Mouse (Mus musculus) fibroblast of lung, adult 2 months (primary cell): ENCODE measurements around the gene U2af2.
"Not testable (repeated sequence)": the region's sequence is repeated elsewhere in the genome, so short reads cannot be mapped to it uniquely, and the experiment has no call there.

Source experiments
- DNase-seq: peaks from one replicate; pipeline ENCODE4 v3.0.0-alpha.2; 2011; ENCODE audit warnings: low read depth

The U2af2 gene

DNA sequence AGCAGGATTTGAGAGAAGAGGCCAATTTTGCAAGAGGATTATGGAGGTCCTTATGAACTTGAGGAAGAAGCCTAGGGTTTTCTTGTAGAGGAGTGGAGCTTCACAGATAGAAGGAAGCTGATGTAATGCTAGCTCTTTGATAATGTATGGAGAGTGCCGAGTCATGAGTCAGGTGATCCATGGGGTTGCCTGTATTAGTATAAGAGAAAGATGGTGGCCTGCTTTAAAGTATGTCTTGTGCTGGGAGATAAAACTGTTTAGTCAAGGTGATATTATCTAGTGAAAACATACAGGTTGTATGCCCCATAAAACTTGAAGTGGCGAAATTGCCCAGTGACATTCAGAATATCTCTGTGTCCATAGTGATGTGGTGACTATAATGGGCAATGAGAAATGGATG lies 15.0 kb downstream of the U2af2 start:
- DNase-seq = no peak

DNA sequence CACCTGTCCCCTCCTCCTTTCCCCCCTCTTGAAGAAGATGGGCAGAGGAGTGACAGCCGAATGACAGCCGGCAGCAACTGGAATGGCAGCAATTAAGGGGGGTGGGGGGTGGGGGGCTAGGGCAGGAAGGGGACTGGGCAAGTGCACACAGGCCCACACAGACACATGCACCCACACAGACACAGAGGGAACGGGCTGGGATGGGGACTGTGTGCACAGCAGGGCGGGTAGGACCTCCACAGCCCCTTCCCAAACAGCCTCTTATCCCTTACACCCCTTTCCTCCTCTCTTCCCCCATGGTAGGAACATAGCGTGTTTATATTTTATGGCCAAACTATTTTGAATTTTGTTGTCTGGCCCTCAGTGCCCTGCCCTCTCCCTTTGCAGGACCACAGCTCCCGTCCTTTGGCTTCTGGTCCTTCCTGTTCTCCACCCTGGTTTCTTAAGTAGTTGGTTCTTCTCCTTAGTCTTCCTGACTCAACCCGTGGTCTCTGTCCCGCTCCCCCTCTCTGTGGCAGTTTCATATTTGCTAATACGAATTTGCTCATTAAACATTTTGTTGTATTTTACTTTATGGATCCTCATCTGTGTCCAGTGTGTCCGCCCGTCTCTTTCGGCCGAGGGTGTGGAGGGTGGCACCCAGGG lies 17.5 kb downstream of the U2af2 start:
- not testable (repeated sequence) for DNase-seq

DNA sequence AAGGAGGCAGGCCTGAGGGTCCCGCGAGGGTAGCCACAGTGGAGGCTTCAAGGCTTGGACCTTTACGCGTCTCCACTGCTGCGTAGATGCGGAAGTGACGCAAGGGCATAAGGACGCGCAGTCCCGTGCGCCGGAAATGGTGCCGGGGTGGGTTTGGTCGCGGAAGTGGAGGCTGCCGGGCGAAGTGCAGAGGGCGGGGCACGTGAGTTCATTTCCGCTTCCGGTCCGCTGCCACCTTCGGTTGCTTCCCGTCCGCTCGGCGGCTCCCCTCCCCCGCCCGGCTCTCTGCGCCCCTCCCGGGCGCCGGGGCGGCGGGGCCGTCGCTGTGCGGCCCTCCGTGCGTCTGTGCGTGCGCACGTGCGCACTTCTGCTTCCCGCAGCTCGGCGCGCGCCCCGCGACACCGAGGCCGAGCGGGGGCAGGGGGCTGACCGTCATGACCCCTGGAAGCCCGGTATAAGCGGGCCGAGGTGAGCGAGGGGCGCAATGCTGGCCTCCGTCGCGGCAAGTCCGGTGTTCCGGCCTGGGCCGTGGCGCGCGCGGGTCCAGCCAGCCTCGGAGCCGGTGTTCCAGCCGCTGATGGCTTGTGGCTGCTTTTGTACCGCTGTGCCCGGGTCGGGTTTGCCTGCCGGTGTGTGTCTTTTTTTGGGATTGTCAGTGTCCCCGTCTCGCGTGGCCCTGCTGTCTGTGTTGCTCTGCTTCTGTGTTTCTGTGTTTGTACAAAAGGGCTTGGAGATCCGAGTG lies 18.2 kb downstream of the U2af2 start, which contains the start of gene Epn1:
Gene Epn1 (plus strand): TSS at position 226 of the 742 bp plus-strand sequence.
- DNase-seq = peak; percentile 86

DNA sequence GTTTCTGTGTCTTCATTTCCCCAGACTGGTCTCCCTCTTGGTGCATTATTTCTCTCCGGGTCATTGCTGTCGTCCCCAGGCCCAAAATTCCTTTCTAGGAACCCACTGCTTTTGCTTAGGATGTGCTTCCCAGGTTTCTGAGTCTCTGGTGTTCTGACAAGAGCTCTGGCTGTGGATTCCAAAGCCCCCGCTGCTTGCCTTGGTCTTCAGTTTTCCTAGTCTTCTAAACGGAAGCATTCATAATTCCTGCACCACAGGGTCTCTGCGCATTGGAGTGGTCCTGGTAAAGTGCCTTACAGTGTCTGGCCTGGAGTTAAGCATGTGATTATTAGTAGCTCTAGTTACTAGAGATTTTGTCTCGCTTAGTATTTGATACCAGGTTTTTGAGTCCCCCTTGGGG lies 18.9 kb downstream of the U2af2 start:
- no peak for DNase-seq

DNA sequence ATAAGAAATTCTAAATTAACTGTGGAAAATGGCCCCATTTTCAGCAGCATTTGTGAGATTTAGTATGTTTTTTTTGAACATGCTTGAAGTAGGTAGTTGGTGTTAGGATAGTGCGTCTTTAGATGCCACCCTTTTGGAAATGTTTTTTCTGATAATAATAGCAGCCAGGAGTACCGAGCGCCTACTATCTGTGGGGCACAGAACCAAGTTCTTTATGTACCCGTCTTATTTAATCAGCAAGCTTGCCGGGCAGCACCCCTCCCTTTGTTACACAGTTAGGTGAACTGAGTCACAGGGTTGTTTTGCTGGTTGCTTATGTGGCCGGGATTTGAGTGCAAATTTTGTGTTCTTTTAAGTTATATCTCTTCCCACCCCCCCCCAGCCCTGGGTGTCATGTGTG lies 19.3 kb downstream of the U2af2 start:
- no peak for DNase-seq

DNA sequence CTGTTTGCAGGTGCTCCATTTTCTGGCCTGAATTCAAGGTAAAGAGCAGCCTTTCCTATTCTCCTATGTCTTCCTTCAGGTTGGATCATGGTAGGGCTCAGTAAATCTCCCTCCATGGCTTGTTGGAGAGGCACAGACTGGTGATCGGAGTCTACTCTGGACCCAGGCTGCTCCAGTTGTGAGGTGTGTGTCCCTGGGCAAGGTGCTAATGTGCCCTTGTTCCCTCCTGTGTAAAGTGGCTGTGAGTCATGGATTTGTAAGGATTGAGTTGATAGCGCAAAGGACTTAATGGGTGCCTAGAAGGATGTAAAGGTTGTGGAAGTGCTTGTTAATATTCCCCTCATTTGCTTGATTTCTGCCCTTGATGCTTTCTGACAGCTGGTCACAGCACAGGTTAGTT lies 20.0 kb downstream of the U2af2 start:
- no peak for DNase-seq

DNA sequence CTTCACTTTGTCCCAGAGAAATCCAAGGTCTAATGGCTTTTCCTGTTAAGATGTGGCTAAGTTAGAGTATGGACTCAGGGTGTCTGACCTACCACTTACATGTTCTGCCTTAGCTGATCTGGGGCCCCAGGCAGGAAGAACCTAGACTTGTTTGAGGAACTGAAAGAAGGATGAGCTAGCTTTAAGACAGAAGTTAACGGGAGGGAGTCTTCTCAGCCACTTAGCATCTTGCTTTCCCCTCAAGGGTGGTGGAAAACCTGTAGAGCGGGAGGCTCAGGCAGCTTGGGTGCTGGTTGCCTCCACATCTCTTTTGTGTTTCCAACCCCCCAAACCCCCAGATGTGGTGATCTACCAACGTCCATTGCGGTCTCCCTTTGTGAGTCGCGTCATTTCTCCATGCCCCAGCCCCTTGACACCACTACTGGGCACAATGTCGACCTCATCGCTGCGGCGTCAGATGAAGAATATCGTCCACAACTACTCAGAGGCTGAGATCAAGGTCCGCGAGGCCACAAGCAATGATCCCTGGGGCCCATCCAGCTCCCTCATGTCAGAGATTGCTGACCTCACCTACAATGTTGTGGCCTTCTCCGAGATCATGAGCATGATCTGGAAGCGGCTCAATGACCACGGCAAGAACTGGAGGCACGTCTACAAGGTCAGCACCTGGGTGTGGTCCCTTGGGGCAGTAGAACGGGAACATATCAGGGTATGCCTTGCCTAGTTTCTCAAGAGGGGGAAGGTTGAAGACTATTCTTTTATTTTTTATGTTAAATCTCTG lies 21.6 kb downstream of the U2af2 start:
- DNase-seq = no peak

DNA sequence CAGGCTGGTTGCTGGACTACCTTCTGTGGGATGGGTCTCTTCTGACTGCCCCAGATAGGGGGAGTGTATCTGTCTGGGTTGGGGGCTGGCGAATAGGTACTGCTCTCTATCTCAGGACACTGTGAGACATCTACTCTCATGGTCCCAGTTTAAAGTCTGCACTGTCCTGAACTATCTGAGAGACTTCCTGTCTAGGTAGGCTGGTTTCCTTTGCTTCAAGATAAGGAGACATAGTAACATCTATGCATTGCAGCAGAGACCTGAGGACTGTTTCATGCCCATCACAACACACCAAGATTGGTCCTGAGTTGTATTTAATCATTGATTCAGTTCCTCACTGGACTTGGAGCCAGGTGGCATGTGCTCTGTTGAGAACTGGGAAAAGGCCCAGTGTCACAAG lies 23.6 kb downstream of the U2af2 start:
- no peak for DNase-seq

DNA sequence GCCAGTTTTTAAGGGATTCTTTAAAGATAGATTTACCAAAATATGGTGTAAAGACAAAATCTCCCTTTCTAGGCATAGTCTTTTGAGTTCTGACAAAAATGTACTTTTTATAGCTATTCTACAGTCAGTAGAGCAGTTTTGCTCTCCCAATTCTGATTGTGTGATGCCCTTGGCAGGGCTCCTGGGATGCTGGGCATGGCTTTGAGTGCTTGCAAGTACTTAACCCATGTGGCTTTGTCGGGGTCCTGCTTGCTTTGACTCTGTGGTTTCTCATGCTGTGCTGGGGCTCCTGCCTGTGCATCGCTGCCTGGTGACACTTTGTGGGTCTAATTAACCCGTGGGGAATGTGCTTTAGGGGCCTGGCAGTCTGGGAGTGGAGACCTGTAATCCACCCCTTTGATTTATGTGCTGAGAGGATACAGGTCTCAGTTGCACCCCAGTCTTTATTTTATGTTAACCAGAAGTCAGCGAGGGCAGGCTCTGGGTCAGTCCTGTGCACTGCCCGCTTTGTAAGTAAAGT lies 25.0 kb downstream of the U2af2 start:
- DNase-seq = no peak

DNA sequence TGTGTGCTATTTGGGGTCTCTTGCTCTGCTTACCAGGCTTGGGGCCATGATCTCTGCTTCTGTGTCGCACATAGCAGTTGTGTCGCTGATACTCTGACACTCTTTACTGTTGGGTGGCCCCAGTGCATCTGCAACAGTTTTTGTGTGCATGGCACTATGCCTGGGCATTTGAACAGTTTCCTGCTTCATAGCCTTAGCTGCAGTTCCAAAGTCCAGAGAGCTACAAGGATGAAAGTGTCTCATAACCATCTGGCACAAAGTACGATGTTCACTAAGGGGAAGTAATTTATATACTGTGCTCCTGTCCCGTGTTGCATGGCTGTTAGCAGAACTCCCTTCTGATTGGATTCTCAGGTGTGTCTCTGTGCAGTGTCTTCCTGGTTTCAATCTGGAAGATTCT lies 25.9 kb downstream of the U2af2 start:
- DNase-seq = no peak

DNA sequence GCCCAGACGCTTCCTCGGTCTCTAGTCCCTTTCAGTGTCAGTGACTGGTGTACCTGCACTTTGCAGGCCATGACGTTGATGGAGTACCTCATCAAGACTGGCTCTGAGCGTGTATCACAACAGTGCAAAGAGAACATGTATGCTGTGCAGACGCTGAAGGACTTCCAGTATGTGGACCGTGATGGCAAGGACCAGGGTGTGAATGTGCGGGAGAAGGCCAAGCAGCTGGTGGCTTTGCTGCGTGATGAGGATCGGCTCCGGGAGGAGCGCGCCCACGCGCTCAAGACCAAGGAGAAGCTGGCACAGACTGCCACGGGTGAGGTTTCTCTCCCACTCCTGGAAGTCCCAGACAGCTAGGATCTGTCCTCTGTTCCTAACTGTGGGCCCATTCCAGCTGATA lies 27.9 kb downstream of the U2af2 start:
- DNase-seq = no peak

DNA sequence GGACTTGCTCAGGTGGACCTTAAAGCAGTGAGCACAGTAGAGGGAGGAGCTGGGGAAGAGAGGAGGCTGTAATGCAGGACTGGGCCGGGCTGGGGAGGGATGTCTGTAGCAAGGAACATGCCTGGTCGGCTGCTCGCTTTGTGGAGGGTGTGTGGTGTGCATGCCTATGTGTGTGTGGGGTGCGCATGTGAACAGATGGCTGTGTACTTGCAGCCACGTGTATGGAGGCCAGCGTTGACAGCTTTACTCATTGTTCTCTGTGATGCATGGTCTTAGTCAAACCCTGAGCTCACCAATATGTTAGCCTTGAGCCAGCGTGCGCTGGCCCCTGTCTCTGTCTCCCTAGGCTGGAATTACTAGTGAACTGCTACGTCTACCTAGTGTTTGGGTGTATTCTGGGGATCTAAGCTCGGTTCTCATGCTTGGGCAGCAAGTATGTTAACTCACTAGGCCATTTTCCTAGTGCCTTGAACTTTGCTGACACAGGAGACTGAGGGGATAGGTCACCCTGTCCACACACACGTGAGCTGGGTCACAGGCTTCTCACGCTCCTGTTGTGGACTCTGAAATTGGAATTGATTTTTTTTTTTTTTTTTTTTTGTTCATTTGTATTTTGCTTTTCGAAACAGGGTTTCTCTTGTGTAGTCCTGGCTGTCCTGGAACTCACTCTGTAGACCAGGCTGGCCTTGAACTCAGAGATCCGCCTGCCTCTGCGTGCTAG lies 29.2 kb downstream of the U2af2 start:
- DNase-seq = no peak

DNA sequence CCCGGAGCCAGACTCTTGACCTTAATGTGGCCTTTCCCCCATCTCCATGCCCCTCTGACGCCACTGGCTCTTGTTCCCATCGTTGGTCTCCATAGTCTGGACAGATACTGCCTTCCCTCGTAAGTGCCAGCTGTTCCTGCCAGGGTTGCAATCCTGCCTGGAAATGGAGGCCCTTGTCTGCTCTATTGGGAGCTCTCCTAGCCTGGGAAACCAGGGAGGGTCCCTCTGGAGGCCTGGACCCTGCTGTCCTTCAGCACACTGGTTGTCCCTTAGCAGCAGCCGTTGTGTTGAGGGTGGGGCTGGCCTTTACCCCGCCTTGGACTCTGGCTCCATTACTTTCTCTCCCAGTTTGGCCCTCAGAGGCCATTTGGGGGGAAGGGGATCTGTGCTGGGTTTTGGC lies 30.4 kb downstream of the U2af2 start:
- no peak for DNase-seq

DNA sequence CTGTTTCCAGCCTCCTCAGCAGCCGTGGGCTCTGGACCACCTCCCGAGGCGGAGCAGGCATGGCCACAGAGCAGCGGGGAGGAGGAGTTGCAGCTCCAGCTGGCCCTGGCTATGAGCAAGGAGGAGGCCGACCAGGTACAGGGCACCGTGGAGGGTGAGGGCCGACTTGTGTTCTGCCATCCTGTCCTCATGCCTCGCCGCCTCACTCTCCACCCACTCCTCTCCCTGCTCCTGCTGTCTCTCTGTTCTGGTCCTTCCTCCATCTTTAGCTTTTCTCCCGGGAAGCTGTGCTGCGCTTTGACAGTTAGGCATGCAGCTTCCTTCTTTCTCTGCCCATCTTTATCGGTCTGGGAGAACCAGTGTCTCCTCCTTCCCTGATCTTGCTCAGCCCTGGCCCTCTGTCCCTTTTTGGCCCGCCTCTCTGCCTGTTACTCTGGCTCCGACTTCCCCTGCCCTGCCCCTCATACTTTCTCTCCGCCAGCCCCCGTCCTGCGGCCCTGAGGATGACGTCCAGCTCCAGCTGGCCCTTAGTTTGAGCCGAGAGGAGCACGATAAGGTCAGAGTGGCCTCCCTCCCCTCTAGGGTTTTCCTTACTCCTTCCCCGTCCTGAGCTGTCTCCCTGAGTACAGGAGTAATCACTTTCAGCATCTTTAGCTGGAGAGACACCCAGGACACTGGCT lies 31.0 kb downstream of the U2af2 start:
- DNase-seq = no peak

DNA sequence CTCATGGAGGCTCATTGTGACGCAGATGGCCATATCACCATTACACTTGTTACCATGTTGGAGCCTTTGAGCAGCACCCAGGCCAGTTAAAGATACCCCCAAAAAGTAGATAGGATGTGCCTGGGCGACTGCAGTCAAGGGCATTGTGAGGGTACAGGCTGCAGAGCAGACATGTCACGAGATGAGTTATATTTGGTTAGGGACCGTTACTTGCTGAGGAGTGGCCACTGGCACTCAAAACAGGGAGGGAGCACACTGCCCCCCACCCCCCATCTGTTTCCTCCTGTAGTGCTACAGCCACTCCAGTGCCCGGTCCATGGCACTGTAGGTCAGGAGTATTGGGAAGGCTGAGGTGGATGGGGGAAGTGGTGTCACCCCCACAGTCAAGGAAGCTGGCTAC lies 36.8 kb downstream of the U2af2 start:
- DNase-seq = no peak

DNA sequence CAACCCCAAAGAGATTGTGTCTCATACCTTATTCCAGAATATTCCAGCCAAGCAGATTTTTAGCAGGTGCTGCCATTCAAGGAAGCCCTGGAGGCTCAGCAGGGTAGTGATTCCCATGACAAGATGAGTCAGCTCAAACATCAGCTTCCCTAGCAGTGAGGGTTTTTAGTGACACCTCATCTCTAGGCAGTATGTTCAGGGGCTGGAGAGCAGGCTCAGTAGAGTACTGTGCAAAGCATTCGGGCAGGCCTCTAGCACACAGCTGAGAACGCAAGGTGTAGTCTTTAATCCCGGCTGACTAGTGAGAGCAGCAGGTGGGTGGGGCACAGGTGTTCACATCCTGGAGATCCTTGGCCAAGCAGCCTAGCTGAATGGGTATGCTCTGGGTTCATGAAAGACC lies 37.9 kb downstream of the U2af2 start:
- DNase-seq = no peak

DNA sequence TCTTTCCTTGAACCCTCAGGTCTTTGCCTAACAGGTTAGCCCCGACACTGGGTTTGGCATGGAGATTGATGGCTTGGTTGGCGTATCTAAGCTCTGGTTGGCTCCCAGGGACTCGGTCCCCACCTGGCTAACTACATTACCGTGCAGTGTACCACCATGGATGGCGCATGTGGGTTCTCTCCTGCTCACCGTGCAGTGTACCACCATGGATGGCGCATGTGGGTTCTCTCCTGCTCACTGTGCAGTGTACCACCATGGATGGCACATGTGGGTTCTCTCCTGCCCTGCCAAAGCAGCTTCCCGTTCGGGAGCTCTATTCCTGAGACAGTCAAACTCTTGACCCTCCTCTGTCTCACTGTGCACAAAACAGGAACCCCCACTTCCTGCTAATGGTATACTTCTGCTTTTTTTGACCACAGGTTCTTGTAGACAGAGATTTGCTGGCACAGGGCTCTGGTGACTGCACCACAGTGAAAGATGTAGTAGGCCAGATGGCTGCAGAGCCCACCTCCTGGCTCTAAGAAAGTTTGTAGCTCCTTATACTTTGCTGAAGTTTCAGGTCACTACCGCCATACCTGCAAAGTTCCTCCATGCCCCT lies 39.2 kb downstream of the U2af2 start:
- DNase-seq = no peak

DNA sequence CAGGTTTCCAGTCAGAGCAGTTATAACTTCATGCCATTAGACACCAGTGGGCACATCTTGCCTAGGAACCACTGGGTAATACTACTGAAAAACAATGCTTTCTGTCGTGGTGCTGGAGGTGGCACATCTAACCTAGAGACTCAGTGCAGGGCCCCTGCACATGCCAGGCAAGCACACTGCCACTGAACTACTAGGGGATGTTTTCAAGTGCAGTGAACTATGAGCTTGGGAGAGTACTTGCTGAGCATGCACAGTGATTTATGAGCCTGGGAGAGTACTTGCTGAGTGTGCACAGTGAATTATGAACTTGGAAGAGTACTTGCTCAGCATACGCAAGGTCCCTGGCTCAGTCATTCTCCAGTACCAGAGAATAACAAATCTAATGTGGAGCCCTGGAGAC lies 40.6 kb downstream of the U2af2 start:
- no peak for DNase-seq

DNA sequence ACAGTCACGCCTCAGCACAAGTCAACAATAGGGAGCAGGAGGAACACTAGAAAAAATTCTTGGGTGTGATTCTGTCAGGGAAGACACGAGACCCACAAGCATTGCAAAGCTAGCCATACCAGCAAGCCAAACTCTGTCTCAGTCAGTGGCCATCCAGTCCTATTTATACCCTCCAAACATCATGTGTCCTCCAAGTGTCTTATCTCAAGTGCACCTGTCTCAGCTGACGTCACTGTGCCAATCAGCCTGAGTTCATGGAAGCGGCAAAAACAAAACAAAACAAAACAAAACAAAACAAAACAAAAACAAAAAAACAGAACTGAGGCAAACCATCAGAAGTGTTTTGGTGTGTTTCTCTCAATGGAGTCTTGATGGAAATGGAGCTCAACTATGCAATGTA lies 46.3 kb downstream of the U2af2 start:
- no peak for DNase-seq

DNA sequence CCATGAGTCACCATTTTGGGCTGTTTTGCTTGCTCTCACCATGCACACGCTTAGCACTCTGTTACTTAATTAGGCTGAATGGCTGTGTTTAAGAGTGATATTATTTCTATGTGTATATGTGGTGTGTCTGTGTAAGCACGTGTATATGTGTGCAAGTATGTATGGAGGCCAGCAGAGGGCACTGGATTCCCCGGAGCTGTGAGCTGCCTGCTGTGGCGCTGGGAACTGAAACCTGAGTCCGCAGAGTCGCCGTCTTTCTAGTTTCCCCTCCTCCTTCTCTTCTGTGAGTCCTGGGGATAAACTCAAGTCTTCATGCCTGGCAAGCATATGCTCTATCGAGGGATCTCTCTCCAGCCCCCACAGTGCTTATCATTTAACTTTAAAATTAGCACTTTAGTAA lies 47.4 kb downstream of the U2af2 start:
- no peak for DNase-seq

DNA sequence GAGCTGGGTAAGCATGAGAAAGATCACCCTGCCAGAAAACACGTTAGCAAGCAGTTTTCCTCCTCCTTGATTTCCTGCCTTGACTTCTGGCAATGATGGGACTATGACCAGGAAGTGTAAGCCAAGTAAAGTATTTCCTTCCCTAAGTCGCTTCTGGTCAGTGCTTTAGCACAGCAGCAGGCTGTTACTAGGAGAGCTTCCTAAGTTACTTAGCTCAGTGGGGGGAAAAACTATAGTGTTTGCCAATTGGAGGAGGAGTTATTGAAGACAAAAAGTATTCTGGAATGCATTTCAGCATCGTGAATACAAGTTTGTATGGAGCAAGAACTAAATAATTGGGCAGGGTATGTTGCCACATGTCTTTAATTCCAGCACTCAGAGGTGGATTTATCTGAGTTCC lies 50.8 kb downstream of the U2af2 start:
- DNase-seq = no peak
